Mouse (Mus musculus) left cerebral cortex, adult 8-10 months (tissue): Measurements from ENCODE around the gene Usp4. TPM values are rescaled to one million over a fixed set of nuclear protein-coding genes. Genes with fewer than 3 reads are reported as not detected.
A peak's percentile ranks its signal among the peaks of the same experiment; 100 is the strongest.

Experiments used
- DNase-seq, 2 experiments: peaks; one replicate each; pipeline ENCODE4 v3.0.0; 2022; ENCODE audit warnings: low spot score in 2 of 2
- total RNA-seq, 4 experiments: library from RNA; stranded (reverse); gene quantifications; 2 replicates each; pipeline ENCODE4 v1.2.4; 2022

Gene Usp4
- total RNA-seq, 4 experiments from 2014 or later, result 103 to 109 (median 105) TPM

DNA sequence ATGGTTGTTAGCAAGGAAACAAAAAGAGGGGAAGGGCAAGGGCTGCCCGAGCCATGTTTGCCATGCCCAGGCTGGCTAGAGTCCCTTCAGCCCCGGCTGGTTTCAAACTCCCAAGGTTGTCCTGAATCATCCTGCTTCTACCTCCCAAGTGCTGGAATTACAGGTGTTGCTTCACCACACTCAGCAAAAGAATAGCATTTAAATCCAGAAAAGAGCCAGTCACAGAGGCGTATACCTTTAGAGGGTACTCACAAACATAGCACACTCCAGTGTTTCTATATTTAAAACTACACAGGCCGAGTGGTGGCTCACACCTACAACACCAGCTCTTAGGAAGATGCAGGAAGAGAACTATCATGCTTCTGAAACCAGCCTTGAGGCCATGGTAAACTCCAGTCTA is 61.9 kb downstream of the Usp4 start:
- DNase-seq, result no peak

DNA sequence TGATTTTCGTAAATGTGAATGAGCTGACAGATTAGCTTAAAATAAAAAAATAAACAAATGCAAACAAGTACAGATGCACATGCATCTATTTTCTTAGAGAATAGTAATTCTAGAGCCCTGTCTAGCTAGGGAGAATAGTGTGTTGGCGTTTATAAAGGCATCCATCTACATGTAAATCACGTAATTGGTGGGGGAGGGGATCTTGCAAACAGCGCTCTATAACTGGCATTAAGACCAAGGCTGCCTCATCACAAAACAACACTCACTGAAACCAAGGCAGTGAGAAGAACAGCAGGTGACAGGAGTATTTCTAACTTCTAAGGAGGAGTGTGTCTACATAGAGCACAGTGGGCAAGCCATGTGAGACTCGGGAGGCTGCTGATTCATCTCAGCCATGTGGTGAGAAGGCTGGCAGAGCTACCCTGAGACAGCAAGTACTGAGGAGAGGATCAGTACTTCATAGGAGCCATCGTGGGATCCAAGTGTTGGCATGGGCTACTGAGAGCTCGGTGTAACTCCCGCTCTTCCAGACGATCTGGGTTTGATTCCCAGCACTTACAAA is 63.8 kb downstream of the Usp4 start:
- peak in 1 of 2 experiments; percentile 85 for DNase-seq

DNA sequence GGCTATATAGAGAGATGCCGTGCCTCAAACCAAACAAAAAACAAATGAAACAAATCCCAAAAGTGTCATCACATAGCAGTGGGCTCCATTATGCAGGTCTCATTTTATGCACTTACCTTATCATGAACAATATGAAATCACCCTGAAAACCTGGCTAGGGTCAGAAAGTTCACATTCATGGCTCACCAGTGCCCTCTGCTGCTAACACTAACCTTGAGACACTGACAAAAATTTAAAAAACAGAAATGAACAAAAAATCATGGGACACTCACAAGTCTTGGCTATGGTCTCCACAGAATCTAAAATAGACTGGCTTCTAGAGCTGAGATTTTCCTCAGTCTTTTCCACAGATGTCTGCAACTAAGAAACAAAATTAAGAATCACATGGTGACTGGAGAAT is 64.6 kb downstream of the Usp4 start:
- no peak for DNase-seq

DNA sequence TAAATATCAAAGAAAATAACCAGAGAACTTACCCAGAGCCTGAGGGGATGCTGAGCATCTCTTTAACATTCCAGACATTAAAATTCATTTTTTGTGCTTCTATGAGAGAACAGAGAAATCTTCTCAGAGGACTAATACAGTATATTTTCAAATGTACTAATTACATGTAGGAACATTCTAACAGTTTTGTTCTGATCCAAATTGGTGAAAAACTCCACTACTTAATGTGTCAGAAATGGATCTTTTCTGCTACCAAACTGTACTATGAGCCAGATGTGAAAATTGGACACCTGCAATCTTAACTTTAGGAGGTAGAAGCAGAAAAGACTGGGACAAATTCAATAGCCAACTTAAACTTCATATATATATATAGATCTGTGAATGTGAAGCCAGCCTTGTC is 80.7 kb downstream of the Usp4 start, which contains the start of gene Ccdc36:
TSS of gene Ccdc36 (minus strand) at position 101 of the 400 bp plus-strand sequence.
- no peak for DNase-seq

DNA sequence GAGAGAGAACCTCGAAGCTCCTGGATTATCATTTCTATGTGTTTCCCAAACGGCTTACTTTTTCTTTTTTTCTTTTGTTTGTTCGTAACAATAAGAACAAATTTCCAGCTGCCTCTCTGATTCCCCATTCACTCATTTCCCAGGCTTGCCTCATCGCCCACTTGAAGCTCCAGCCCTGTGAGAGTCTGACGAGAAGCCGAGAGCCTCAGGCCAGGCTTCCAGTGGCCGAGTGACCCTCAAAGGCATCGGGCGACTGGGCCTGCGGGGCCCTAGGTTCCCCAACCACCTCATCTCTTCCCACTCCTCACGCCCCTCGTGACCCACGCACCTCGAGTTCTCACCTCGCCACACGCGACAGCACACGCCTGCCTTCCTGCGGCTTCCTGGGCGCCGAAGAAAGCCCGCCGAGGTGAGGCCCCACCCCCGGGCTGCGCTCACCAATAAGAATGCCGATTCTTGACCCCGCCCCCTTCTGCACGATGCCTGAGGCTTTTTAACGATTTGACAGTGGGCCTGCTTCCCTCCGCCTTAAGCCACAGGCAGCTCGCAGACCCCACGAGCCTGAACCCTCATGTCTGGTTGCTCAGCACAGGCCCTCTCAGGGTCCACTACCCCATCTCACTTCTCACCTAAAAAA is 83.9 kb downstream of the Usp4 start:
- DNase-seq, result no peak

DNA sequence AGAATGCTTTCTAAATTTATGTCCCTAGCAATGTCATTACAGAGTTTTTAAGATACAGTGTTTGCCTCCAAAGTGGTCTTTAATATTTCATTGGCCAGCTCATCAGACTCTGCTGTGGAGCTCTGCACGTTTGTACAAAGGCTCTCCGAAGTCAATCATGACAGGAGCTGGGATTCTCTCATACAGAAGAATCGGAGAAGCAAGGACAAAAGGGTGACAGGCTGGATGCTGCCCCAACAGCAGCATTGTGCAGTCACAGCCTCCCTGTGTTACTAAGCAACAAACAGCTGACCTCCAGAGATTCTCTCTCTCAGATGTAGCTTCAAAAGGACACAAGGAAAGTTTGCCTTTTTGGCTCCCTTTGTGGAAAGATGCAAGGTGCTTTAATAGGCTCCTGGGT is 88.5 kb downstream of the Usp4 start, which contains the start of gene BC048562:
TSS of gene BC048562 (plus strand) at position 301 of the 400 bp plus-strand sequence.
- DNase-seq, result no peak

DNA sequence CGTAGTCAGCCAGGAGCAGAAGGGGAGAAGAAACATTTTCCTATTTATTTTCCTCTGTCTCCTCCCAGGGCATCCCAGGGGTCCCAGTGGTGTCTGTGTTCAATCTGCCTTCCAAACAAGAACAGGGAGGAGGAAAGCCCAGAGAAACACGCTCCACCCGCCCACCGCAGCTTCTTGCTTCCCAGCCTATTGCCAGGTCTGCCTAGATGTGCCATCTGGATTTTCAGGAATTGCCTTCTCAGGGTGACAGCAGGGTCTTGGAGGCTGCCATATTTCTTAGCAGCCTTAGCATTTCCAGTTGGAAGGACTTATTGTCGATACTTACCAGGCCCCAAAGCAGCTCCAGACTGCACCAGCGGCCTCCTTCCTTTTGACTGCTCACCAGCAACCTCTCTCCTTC is 91.5 kb downstream of the Usp4 start:
- peak in 1 of 2 experiments; percentile 32 for DNase-seq

DNA sequence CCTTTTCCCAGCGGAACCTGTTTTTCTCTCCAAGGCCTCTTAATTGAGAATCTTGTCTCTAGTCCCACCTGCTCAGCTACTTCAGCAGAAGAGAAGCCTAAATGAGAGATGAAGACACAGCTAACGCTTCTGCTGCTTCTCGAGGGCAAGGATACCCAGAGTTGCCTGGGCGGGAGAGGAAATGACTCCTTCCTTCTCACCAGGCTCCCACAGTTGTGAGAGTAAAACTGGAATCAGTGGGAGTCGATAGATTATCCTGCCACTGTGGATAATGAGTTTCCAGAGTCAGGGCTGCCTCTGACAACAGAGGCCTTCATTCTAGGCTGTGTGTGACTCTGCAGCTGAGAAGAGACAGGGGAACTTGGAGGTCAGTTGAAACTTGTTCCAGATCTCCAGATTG is 92.8 kb downstream of the Usp4 start:
- peak in 1 of 2 experiments; percentile 56 for DNase-seq

DNA sequence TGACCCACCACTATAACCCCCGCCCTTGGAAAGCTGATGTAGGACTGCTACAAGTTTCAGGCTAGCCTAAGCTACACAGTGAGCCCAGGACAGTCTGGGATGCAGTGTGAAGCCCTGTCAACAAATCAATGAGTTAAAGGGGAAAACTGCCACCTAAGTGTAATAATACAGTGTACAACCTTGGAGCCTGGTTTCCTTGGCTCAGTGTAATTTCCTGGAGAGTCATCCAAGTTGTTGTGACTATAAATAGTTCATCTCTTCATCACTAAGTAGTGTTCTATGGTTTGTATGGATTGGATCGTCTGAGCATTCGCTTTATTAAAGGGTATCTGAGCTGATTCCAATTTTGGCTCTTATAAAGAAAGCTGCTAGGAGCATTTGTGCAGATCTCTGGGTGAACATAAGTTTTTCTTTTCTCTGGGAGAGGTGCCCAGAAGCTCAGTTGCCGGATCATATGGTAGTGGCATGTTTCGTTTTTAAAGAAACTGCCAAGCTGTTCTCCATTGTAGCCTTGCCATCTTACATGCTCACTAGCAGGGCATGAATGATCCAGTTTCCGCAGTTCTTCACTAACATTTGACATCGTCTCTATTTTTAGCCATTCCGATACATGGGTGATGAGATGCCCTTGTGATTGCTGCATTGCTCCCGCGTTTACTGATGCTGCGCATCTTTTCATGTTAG is 93.7 kb downstream of the Usp4 start:
- DNase-seq, result peak in 1 of 2 experiments; percentile 63

Other genes with a start within 250 kb of the Usp4 start
- gene Bsn, start 157.5 kb upstream of the Usp4 start, total RNA-seq, result 100 to 1,000 TPM; 208 to 264 (median 232) TPM
- 10 to 100 TPM; 73.1 to 79.5 (median 76.8) TPM for gene Dag1, start 83.9 kb upstream of the Usp4 start, total RNA-seq
- gene Nicn1, start 57.4 kb upstream of the Usp4 start, total RNA-seq, result 100 to 1,000 TPM; 133 to 145 (median 139) TPM
- 10 to 100 TPM; 26.3 to 32.2 (median 28.2) TPM for gene Amt, start 51.0 kb upstream of the Usp4 start, total RNA-seq
- gene Rhoa, start 41.7 kb upstream of the Usp4 start, total RNA-seq, result 100 to 1,000 TPM; 164 to 176 (median 168) TPM
- 10 to 100 TPM; 37.0 to 40.4 (median 39.4) TPM for gene Tcta, start 41.7 kb upstream of the Usp4 start, total RNA-seq
- gene Gpx1, start 8.9 kb upstream of the Usp4 start, total RNA-seq, result 100 to 1,000 TPM in 3 of 4 experiments, 10 to 100 TPM in 1; 97.3 to 121 (median 112) TPM
- 1 to 10 TPM in 3 of 4 experiments, under 1 TPM in 1; 0.81 to 2.0 (median 1.8) TPM for gene 1700102P08Rik, start 45.0 kb downstream of the Usp4 start, total RNA-seq
- gene Ccdc36, start 80.6 kb downstream of the Usp4 start, total RNA-seq, result under 1 TPM; 0.15 to 0.37 (median 0.22) TPM
- not detected for gene BC048562, start 88.6 kb downstream of the Usp4 start, total RNA-seq
- gene Ccdc71, start 112.7 kb downstream of the Usp4 start, total RNA-seq, result 10 to 100 TPM; 35.8 to 46.5 (median 38.4) TPM
- gene Klhdc8b, start 113.7 kb downstream of the Usp4 start, total RNA-seq, result 10 to 100 TPM; 28.8 to 38.0 (median 34.0) TPM
- gene Lamb2, start 131.9 kb downstream of the Usp4 start, total RNA-seq, result 10 to 100 TPM; 28.0 to 35.7 (median 30.8) TPM
- gene Usp19, start 142.7 kb downstream of the Usp4 start, total RNA-seq, result 100 to 1,000 TPM; 116 to 140 (median 127) TPM
- gene Qars, start 159.9 kb downstream of the Usp4 start, total RNA-seq, result 10 to 100 TPM; 78.3 to 95.4 (median 86.8) TPM
- 100 to 1,000 TPM; 140 to 158 (median 155) TPM for gene Qrich1, start 169.0 kb downstream of the Usp4 start, total RNA-seq
- 10 to 100 TPM; 43.7 to 54.7 (median 50.7) TPM for gene Impdh2, start 212.4 kb downstream of the Usp4 start, total RNA-seq
- 10 to 100 TPM; 67.2 to 77.5 (median 73.4) TPM for gene Ndufaf3, start 219.6 kb downstream of the Usp4 start, total RNA-seq
- gene Dalrd3, start 222.0 kb downstream of the Usp4 start, total RNA-seq, result 10 to 100 TPM; 68.8 to 86.5 (median 73.5) TPM
- 100 to 1,000 TPM; 129 to 151 (median 133) TPM for gene Wdr6, start 230.9 kb downstream of the Usp4 start, total RNA-seq
- 10 to 100 TPM; 87.5 to 98.6 (median 93.9) TPM for gene P4htm, start 249.8 kb downstream of the Usp4 start, total RNA-seq